Mouse (Mus musculus): ENCODE results near the gene Nrgn. TPM values are rescaled to one million over a fixed set of nuclear protein-coding genes. Genes with fewer than 3 reads are reported as not detected.

Nrgn gene
- total and polyA plus RNA-seq, 2 experiments from 2014 or later = 58.1 to 80.4 TPM

DNA sequence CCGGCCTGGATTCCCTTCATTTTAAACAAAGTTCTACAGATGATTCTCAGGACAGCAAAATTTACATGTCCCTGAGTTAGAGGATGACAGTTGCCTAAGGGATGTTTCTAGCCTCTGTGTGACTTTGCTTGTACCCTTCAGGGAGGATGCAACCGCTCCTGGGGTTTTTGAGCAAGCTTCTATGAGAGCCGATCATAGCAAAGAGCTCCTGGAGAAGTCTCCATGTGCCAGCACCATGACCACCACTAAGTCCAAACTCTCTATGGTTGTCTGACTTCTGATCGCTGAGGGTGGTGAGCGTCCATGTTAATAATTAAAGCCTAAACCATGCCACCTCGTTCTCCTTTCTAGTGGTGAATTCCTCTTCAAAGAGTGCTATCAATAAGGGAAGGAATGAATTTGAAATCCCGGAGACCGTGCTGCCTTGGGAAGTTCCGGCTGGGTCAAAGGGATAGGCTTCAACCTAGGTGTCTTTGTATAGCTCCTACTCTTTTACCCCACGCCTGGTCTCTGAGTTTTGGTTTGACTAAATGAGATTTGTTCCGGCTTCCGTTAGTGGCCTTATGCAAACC is 8.7 kb downstream of the Nrgn start:
- 26% methylated on average over 12 of the region's 12 CpGs for WGBS
- peak overlapping the region; percentile 47 for H3K4me2 ChIP-seq (ENCODE audit: low read depth, low read length, poor library complexity, severe bottlenecking)
- no peak for TF ChIP-seq CTCF (IDR thresholded peaks at IDR 0.05)
- peak overlapping the region; percentile 29 for H3K4me3 ChIP-seq (ENCODE audit: low read depth, low read length)
- no peak overlapping the region for H3K27ac ChIP-seq (ENCODE audit: low read depth, low read length)
- peaks cover 13% of the 10 kb centered on the region; the same call in 1 of the 2 replicates for H3K27me3 ChIP-seq (ENCODE audit: insufficient read depth, low read length)
- no peaks in the 10 kb centered on the region for H3K36me3 ChIP-seq (ENCODE audit: insufficient read depth, low read length)
- ATAC-seq (ENCODE audit: low FRiP score) (no peak), DNase-seq (ENCODE audit: low spot score) (no peak)
- H3K9me3 ChIP-seq (ENCODE audit: low read length) = no peaks in the 10 kb centered on the region
- no peak overlapping the region for H3K9ac ChIP-seq (replicated peaks; ENCODE audit: low read length, poor library complexity, severe bottlenecking)
- no peaks in the 10 kb centered on the region; the same call in 1 of the 2 replicates for H3K4me1 ChIP-seq (ENCODE audit: insufficient read depth, low read length)

DNA sequence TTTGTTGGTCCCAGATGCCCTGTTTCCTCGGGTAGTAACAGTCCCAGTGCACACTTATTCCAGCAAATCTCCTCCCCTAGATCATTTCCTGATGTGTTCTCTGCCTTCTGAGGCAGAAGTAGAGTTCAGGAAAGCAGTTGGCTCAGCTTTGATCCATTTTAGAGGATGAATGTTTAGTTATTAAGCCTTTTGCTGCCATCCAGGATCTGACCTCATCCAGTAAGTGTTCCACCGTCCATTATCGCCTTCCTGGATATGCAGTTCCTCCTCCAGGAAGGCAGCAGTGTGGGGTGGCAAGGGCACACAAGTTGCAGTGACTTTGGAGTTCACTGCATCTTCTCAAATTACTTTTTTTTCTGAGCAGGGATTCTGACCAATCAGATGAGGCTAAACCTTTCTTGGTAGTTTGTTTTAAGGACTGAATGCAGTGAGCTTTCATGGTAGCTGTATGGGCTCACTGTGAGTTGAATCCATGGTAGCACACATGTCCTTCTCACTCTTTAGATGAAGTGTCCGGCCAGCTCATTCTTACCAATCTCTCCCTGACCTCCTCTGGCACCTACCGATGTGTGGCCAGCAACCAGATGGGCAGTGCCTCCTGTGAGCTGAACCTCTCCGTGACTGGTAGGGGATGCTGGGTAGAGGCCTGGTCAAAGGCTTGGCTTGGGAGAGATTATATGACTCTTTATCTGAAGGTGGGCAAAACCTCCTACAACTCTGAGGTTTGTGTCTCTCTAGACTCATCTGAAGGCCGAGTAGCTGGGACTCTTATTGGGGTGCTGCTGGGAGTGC is 10.7 kb downstream of the Nrgn start:
- ATAC-seq (ENCODE audit: low FRiP score) (no peak), DNase-seq (ENCODE audit: low spot score) (no peak)
- 72% methylated on average over 7 of the region's 7 CpGs for WGBS
- Histone ChIP-seq H3K4me1 (ENCODE audit: insufficient read depth, low read length) (no peaks in the 10 kb centered on the region; the same call in 1 of the 2 replicates), H3K9ac (replicated peaks; ENCODE audit: low read length, poor library complexity, severe bottlenecking) (no peak overlapping the region), H3K4me2 (ENCODE audit: low read depth, low read length, poor library complexity, severe bottlenecking) (no peak overlapping the region), H3K36me3 (ENCODE audit: insufficient read depth, low read length) (no peaks in the 10 kb centered on the region), H3K27ac (ENCODE audit: low read depth, low read length) (no peak overlapping the region), H3K4me3 (ENCODE audit: low read depth, low read length) (no peak overlapping the region), H3K9me3 (ENCODE audit: low read length) (no peaks in the 10 kb centered on the region), H3K27me3 (ENCODE audit: insufficient read depth, low read length) (peaks cover 13% of the 10 kb centered on the region; the same call in 1 of the 2 replicates)
- TF ChIP-seq CTCF (IDR thresholded peaks at IDR 0.05) = no peak

GRCm38 (mm10) chr9:37540701-37541575 is 11.8 kb downstream of the Nrgn start:
- no peak for DNase-seq (ENCODE audit: low spot score)
- Histone ChIP-seq H3K27me3 (ENCODE audit: insufficient read depth, low read length) (peaks cover 8% of the 10 kb centered on the region; the same call in 1 of the 2 replicates), H3K9me3 (ENCODE audit: low read length) (no peaks in the 10 kb centered on the region), H3K4me2 (ENCODE audit: low read depth, low read length, poor library complexity, severe bottlenecking) (no peak overlapping the region), H3K36me3 (ENCODE audit: insufficient read depth, low read length) (no peaks in the 10 kb centered on the region), H3K4me3 (ENCODE audit: low read depth, low read length) (no peak overlapping the region), H3K4me1 (ENCODE audit: insufficient read depth, low read length) (no peaks in the 10 kb centered on the region; the same call in 1 of the 2 replicates), H3K27ac (ENCODE audit: low read depth, low read length) (no peak overlapping the region), H3K9ac (replicated peaks; ENCODE audit: low read length, poor library complexity, severe bottlenecking) (no peak overlapping the region)
- 87% methylated on average over 6 of the region's 6 CpGs for WGBS
- no peak for ATAC-seq (ENCODE audit: low FRiP score)
- no peak for TF ChIP-seq CTCF (IDR thresholded peaks at IDR 0.05)

DNA sequence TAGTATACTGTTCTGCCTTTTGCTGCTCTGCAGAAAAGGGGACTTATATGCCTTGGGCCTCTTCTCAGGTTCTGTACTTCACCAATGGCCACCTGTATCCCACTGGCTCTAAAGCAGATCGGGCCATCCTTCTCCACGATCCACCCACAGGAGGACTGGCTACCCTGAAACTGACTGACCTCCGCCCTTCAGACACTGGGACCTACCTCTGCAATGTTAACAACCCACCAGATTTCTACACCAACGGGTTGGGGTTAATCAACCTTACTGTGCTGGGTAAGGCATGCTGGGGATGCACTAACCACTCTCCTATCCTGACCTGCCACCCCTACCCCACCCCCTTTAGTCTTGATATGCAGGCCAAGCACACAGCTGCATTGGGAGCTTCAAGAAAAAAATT is 12.5 kb downstream of the Nrgn start:
- Histone ChIP-seq H3K4me3 (ENCODE audit: low read depth, low read length) (no peak overlapping the region), H3K4me1 (ENCODE audit: insufficient read depth, low read length) (no peaks in the 10 kb centered on the region; the same call in 1 of the 2 replicates), H3K4me2 (ENCODE audit: low read depth, low read length, poor library complexity, severe bottlenecking) (no peak overlapping the region), H3K9ac (replicated peaks; ENCODE audit: low read length, poor library complexity, severe bottlenecking) (no peak overlapping the region), H3K36me3 (ENCODE audit: insufficient read depth, low read length) (no peaks in the 10 kb centered on the region), H3K9me3 (ENCODE audit: low read length) (no peaks in the 10 kb centered on the region), H3K27ac (ENCODE audit: low read depth, low read length) (no peak overlapping the region), H3K27me3 (ENCODE audit: insufficient read depth, low read length) (peaks cover under 1% of the 10 kb centered on the region; the same call in 1 of the 2 replicates)
- WGBS = 92% methylated on average over 4 of the region's 4 CpGs
- ATAC-seq (ENCODE audit: low FRiP score) = no peak
- no peak for DNase-seq (ENCODE audit: low spot score)
- no peak for TF ChIP-seq CTCF (IDR thresholded peaks at IDR 0.05)

DNA sequence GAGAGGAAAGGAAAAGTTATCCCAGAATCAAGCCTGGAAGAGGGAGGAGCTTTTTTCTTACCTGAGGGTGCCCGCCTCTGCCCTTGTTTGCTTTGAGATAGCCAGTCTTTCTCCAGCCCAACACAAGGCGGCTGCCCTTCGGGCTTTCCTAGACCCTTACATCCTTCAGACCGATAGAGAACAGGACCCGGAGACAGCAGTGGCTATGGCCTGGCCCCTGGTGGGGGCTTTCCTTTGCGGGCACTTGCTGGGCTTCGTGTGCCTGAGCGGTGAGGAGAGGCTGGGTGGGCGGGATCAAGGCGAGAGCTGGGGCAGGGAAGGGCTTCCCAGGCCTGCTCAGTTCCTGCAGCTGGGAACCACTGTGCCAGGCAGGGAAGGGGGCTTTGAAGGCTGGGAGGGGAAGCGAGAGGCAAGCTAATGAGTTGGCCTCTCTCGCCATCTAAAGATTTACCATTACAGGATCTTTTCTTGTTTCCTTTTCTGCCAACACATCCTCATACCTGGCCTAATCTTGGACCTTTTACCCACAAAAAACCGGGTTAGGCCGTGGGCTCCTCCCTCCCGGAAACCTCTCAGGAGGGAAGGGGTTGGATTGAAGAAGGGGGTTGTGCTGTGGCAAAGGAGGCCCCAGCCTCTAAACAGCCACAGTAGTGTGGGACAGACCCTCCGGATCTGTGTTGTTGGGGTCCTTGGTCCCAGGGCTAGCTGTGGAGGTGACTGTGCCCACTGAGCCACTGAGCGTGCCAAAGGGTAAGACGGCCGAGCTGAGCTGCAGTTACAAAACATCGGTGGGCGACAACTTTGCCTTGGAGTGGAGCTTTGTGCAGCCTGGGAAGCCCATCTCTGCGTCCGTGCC is 13.3 kb downstream of the Nrgn start, which contains the start of gene Vsig2:
TSS of gene Vsig2 (plus strand) at position 86 of the 856 bp plus-strand sequence.
- Histone ChIP-seq H3K4me2 (ENCODE audit: low read depth, low read length, poor library complexity, severe bottlenecking) (no peak within 1 kb of the TSS), H3K4me3 (ENCODE audit: low read depth, low read length) (no peak within 1 kb of the TSS), H3K36me3 (ENCODE audit: insufficient read depth, low read length) (0 out of 2 replicates have a peak, but pooled peaks cover 1% of the 10 kb centered on the region), H3K9me3 (ENCODE audit: low read length) (no peaks in the 10 kb centered on the region), H3K27me3 (ENCODE audit: insufficient read depth, low read length) (no peaks in the 10 kb centered on the region), H3K9ac (replicated peaks; ENCODE audit: low read length, poor library complexity, severe bottlenecking) (no peak within 1 kb of the TSS), H3K4me1 (ENCODE audit: insufficient read depth, low read length) (no peaks in the 10 kb centered on the region), H3K27ac (ENCODE audit: low read depth, low read length) (no peak within 1 kb of the TSS)
- no peak for TF ChIP-seq CTCF (IDR thresholded peaks at IDR 0.05)
- ATAC-seq (ENCODE audit: low FRiP score) = no peak
- no peak for DNase-seq (ENCODE audit: low spot score)
- WGBS = 58% methylated on average over 23 of the region's 23 CpGs

Measured in midbrain, postnatal 0 days (tissue).